Mouse (Mus musculus) mesoderm, embryonic 11.5 days (tissue): ENCODE results near the gene Gm21820.
"Not testable (repeated sequence)": the region's sequence is repeated elsewhere in the genome, so short reads cannot be mapped to it uniquely, and the experiment has no call there.

Source experiments
- DNase-seq: peaks from one replicate; pipeline ENCODE4 v3.0.0-alpha.2; 2012; ENCODE audit warnings: low read depth, low spot score

The Gm21820 gene

DNA sequence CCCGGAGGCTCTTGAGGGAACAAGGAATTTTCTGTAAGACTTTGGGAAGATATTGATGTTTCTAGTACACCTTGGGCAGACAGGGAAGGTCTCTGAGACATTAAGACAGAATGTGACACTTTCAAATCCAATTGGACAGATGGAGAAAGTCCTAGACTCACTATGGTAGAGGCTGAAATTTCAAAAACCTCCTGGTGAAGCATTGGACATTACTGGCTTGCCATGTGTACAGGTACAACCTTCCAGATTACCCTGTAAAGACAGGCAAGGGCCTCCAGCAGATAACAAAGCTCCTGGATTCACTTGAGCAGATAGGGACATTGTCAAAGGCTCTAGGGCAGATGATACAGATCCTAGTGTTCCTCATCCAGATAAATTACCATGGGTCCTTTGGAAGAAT, at the start of gene Gm21820:
TSS of gene Gm21820 (minus strand) at position 101 of the 400 bp plus-strand sequence.
- not testable (repeated sequence) for DNase-seq
